Mouse (Mus musculus): ENCODE data around the gene Lsamp. TPM values are rescaled to one million over a fixed set of nuclear protein-coding genes. Genes with fewer than 3 reads are reported as not detected.

Lsamp gene
- 0.49 TPM for polyA plus RNA-seq (2014; fragmentation: Illumina TruSeq; extraction: RNeasy Lipid Tissue Mini Kit (QIAGEN cat#74804); ENCODE audit: low read depth, low replicate concordance)

GRCm38 (mm10) chr16:39984205-39984634 lies at the start of gene Lsamp:
Gene Lsamp, plus strand, starts transcription at chr16:39984361.

Measured in kidney, adult 10 weeks (tissue).